Mouse (Mus musculus) midbrain, embryonic 16.5 days (tissue): ENCODE results near the gene Enpp6. TPM values are rescaled to one million over a fixed set of nuclear protein-coding genes. Genes with fewer than 3 reads are reported as not detected.
A peak's percentile ranks its signal among the peaks of the same experiment; 100 is the strongest.

ENCODE experiments used
- ATAC-seq: fragments of 200-750 bp; cut with Nextera tagmentation; 2 replicates; pipeline ENCODE4 v1.8.0; 2017; ENCODE audit warnings: moderate TSS enrichment
- H3K27ac ChIP-seq: fragments of 300-500 bp; sonication (generic); 2 replicates; pipeline ENCODE4 v1.5.1; 2014; ENCODE audit warnings: mild to moderate bottlenecking, low read length, mixed read lengths
- H3K27me3 ChIP-seq: fragments of 300-500 bp; sonication (generic); 2 replicates; pipeline ENCODE4 v1.6.1; 2014; ENCODE audit warnings: low read depth, low read length, mixed read lengths; ENCODE audit not compliant: control insufficient read depth, insufficient read depth
- H3K36me3 ChIP-seq: fragments of 300-500 bp; sonication (generic); 2 replicates; pipeline ENCODE4 v1.6.1; 2014; ENCODE audit warnings: mild to moderate bottlenecking, low read length, moderate library complexity, mixed read lengths; ENCODE audit not compliant: control insufficient read depth, insufficient read depth
- H3K4me1 ChIP-seq: fragments of 300-500 bp; sonication (generic); 2 replicates; pipeline ENCODE4 v1.6.1; 2014; ENCODE audit warnings: mild to moderate bottlenecking, low read length, mixed read lengths; ENCODE audit not compliant: control insufficient read depth, insufficient read depth
- H3K4me2 ChIP-seq: fragments of 300-500 bp; sonication (generic); 2 replicates; pipeline ENCODE4 v1.6.1; 2014; ENCODE audit warnings: mild to moderate bottlenecking, low read length, mixed read lengths
- H3K4me3 ChIP-seq: fragments of 300-500 bp; sonication (generic); 2 replicates; pipeline ENCODE4 v1.5.1; 2014; ENCODE audit warnings: low read depth, mild to moderate bottlenecking, low read length, moderate library complexity, mixed read lengths
- H3K9ac ChIP-seq: fragments of 300-500 bp; sonication (generic); 2 replicates; pipeline ENCODE4 v1.6.1; 2014; ENCODE audit warnings: low read depth, low read length, mixed read lengths
- H3K9me3 ChIP-seq: fragments of 300-500 bp; sonication (generic); replicated peaks from 2 replicates; pipeline ENCODE4 v1.6.1; 2014; ENCODE audit warnings: mild to moderate bottlenecking, low read length, mixed read lengths; ENCODE audit not compliant: control insufficient read depth, poor library complexity, severe bottlenecking
- WGBS: fragments of 180-500 bp; shearing (Covaris S2); extraction: QIAGEN DNeasy Blood & Tissue Kit; methylation state at CpG from one replicate; pipeline ENCODE4 v1.1.7; 2014; 5-methylcytosine and 5-hydroxymethylcytosine counted together
- polyA plus RNA-seq: library from polyadenylated mRNA; unstranded; fragments of >200 nt; fragmentation: Nextera tagmentation; extraction: Ambion mirVana; gene quantifications from 2 replicates; pipeline ENCODE4 v1.2.1, GENCODE M21; 2015

Gene Enpp6
- polyA plus RNA-seq, 1 experiment from 2014 or later = 0.31 TPM

- no peaks in the 10 kb centered on the region for H3K27me3 ChIP-seq
- H3K4me2 ChIP-seq = no peak overlapping the region
- 77% methylated on average over 11 of the region's 11 CpGs for WGBS
- H3K27ac ChIP-seq = no peak overlapping the region
- H3K4me1 ChIP-seq = no peaks in the 10 kb centered on the region
- H3K4me3 ChIP-seq = no peak overlapping the region
- no peaks in the 10 kb centered on the region for H3K9me3 ChIP-seq
- H3K9ac ChIP-seq = no peak overlapping the region
- no peak for ATAC-seq
- no peaks in the 10 kb centered on the region for H3K36me3 ChIP-seq
Observed at GRCm38 (mm10) chr8:46984647-46985046, 2.0 kb upstream of the Enpp6 start.

DNA sequence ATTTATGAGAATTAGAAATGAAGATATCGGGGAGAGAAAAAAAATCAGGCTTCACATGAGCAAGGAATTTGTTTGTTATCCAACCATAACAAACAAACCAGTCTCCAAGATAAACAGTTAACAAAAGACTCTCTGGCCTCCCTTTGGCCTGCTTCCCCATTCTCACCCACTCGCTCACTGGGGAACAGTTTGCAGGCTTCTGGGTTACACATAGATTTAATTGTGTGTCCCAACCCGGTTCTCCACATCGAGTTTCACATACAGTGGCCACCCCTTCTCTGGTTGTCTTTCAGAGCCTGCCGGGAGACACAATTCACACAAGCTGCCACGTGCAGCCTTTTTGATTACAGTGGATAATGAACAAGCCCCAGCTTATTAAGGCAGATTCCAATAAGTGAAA is 1.7 kb downstream of the Enpp6 start:
- peak overlapping the region; percentile 25; the same call in 1 of the 2 replicates for H3K9ac ChIP-seq
- no peaks in the 10 kb centered on the region for H3K36me3 ChIP-seq
- no peaks in the 10 kb centered on the region for H3K27me3 ChIP-seq
- no peak for ATAC-seq
- no peak overlapping the region for H3K27ac ChIP-seq
- H3K4me1 ChIP-seq = no peaks in the 10 kb centered on the region
- no peak overlapping the region for H3K4me3 ChIP-seq
- no peak overlapping the region for H3K4me2 ChIP-seq
- no peaks in the 10 kb centered on the region for H3K9me3 ChIP-seq
- WGBS = 60% methylated on average over 6 of the region's 6 CpGs

DNA sequence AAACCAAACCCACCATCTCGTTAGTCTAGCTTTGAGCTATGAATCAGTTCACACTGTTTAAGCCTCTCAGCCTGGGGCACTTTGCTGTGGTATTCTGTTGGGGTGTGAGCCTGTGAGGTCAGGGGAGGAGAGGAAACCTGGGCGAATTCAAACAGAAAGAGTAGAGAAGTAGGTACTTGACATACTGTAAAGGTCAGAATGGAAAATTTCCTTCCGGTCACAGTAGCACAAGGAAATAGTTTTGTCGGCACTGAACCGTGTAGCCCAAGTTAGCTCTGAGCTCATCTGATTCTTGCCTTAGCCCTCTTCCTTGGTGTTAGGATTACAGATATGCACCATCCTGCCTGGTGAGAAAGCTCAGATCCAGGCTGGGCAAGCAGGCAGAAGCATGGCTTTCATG is 4.4 kb downstream of the Enpp6 start:
- WGBS = 85% methylated on average over 5 of the region's 5 CpGs

DNA sequence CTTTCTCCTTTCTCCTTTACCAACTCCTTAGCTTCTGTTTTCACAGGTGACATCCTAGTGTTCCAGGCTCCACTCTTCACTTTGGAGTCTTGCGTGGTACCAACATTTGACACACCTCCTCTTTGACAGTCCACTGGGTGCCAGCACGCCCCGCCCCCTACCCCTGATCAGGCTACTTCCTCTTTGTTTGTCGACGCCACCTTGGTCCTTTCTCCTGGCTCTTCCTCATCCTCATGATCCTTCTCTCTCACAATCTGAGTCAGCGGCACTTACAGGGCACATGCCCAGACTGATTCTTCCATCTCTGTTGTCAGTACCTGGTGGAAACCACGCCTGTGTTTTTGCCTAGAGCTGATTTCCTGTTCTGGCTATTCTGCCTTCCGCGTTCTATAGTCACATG is 5.9 kb downstream of the Enpp6 start:
- 93% methylated on average over 9 of the region's 9 CpGs for WGBS
- Histone ChIP-seq H3K4me2 (no peak overlapping the region), H3K27ac (no peak overlapping the region), H3K27me3 (no peaks in the 10 kb centered on the region), H3K4me1 (no peaks in the 10 kb centered on the region), H3K4me3 (no peak overlapping the region), H3K9ac (no peak overlapping the region), H3K36me3 (no peaks in the 10 kb centered on the region), H3K9me3 (no peaks in the 10 kb centered on the region)
- no peak for ATAC-seq

More for the DNA sequence above, 4.4 kb downstream of the Enpp6 start:
- no peaks in the 10 kb centered on the region for H3K27me3 ChIP-seq
- H3K36me3 ChIP-seq = no peaks in the 10 kb centered on the region
- H3K4me1 ChIP-seq = no peaks in the 10 kb centered on the region
- H3K4me2 ChIP-seq = no peak overlapping the region
- H3K9me3 ChIP-seq = no peaks in the 10 kb centered on the region
- no peak overlapping the region for H3K4me3 ChIP-seq
- ATAC-seq = no peak
- no peak overlapping the region for H3K9ac ChIP-seq
- no peak overlapping the region for H3K27ac ChIP-seq

DNA sequence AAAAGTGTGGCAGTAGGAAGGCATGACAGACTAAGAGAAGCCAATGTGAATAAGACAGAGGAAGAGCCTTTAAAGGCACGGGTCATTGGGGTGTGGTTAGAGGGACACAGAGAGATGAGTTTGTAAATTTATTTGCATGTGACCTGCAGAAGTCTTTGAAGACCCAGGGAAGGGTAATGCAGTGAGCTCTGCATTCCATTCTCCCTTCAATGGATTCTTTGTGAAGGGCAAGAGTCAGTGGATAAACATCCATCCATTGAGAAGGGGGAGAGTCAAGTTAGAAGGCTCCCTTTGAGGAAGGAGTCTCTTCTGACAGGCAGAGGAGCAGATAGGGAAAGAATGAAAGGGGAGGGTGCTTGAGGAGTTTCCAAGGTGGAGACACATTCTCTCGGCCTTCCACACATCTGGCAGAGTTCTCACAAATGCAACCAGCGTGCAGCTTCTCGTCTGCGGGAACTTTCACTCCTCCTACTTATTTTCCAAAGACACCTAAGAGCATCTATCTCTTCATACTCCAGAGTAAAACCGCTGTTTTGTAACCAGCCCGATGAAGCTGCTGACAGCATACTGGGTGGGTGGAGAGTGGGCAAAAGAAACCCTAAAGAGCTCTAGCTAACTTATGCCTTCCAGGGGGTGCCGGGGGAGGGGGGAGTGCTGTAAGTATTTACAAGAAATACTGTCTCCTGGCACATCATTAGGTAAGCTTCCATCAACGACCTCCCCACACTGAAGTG is 9.4 kb downstream of the Enpp6 start:
- H3K27me3 ChIP-seq = no peaks in the 10 kb centered on the region
- H3K36me3 ChIP-seq = no peaks in the 10 kb centered on the region
- WGBS = 73% methylated on average over 9 of the region's 9 CpGs
- no peak overlapping the region for H3K9ac ChIP-seq
- H3K4me3 ChIP-seq = no peak overlapping the region
- ATAC-seq = no peak
- no peaks in the 10 kb centered on the region for H3K9me3 ChIP-seq
- no peak overlapping the region for H3K27ac ChIP-seq
- H3K4me2 ChIP-seq = no peak overlapping the region
- H3K4me1 ChIP-seq = no peaks in the 10 kb centered on the region

- Histone ChIP-seq H3K27ac (no peak overlapping the region), H3K27me3 (no peaks in the 10 kb centered on the region), H3K9ac (no peak overlapping the region), H3K4me3 (no peak overlapping the region), H3K4me1 (no peaks in the 10 kb centered on the region), H3K9me3 (no peaks in the 10 kb centered on the region), H3K36me3 (no peaks in the 10 kb centered on the region), H3K4me2 (no peak overlapping the region)
- WGBS = 38% methylated on average over 5 of the region's 5 CpGs
- ATAC-seq = no peak
Observed at GRCm38 (mm10) chr8:47005676-47006075, 19.0 kb downstream of the Enpp6 start.

GRCm38 (mm10) chr8:47006785-47007184 is 20.1 kb downstream of the Enpp6 start:
- no peaks in the 10 kb centered on the region for H3K36me3 ChIP-seq
- ATAC-seq = no peak
- no peaks in the 10 kb centered on the region for H3K9me3 ChIP-seq
- H3K4me2 ChIP-seq = no peak overlapping the region
- H3K4me3 ChIP-seq = no peak overlapping the region
- no peak overlapping the region for H3K9ac ChIP-seq
- no peak overlapping the region for H3K27ac ChIP-seq
- H3K4me1 ChIP-seq = no peaks in the 10 kb centered on the region
- no peaks in the 10 kb centered on the region for H3K27me3 ChIP-seq
- 76% methylated on average over 9 of the region's 9 CpGs for WGBS

DNA sequence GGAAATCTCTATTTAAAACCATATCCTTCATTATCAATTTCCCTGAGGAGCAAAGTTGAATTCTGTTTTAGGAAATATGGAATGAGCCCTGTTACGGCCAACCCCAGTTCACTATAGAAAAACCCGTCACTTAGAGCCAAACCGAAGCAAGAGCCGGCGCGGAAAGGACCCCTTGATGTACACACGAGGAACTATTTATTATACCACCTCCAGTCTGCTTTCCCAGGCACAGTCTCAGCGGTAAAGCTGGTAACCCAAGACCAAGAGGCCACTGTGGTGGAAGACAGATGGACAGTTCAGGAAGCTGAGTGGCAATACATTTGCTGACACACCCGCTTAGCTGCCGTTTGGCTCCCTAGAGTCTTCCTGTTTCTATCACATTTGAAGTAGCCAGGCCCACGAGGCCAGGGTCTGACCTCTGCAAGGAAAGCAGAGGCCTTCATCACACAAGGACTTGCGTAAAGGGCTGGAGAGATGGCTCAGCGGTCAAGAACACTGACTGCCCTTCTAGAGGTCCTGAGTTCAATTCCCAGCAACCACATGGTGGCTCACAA is 21.6 kb downstream of the Enpp6 start:
- Histone ChIP-seq H3K27me3 (no peaks in the 10 kb centered on the region), H3K4me3 (no peak overlapping the region), H3K27ac (no peak overlapping the region), H3K36me3 (no peaks in the 10 kb centered on the region), H3K9me3 (no peaks in the 10 kb centered on the region), H3K4me1 (no peaks in the 10 kb centered on the region), H3K4me2 (no peak overlapping the region), H3K9ac (no peak overlapping the region)
- 92% methylated on average over 13 of the region's 13 CpGs for WGBS
- ATAC-seq = no peak

DNA sequence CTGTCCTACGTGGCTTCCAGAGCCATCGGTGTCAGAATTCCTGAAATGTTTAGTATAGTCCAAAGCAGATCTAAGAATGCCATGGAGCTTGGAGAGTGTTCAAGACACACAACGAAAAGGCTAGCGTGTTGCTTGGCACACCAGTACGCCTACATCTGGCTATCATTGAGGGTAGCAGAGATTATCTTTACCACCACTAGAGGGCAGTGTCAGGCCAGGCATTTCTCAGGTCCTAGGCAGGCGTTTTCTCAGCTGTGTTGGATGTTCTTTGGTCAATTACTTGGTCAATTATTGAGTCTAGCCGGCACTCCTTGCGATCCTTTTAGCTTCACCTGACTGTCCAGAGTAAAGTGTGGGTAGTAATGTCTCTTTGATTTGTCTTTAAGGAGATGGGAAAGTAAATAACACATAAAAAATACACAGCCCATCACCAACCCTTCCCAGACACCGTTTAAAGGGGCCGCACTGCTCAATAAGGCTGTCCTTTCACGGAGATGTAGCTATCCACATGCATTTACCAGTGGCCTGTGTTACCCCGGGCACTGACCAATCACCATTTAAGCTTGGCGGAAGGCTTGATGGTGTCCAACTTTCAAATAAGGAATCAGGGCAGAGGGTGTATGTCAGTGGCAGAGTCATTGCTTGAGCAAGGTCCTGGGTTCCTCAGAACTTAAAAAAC is 29.7 kb downstream of the Enpp6 start:
- WGBS = 37% methylated on average over 13 of the region's 13 CpGs
- no peak overlapping the region for H3K4me2 ChIP-seq
- H3K9me3 ChIP-seq = no peaks in the 10 kb centered on the region
- H3K36me3 ChIP-seq = no peaks in the 10 kb centered on the region
- H3K4me3 ChIP-seq = no peak overlapping the region
- H3K9ac ChIP-seq = no peak overlapping the region
- no peaks in the 10 kb centered on the region for H3K27me3 ChIP-seq
- no peaks in the 10 kb centered on the region for H3K4me1 ChIP-seq
- peak; percentile 91 for ATAC-seq
- no peak overlapping the region for H3K27ac ChIP-seq
